ENCODE assay signal across 8 mouse cellular contexts in genomic region chr6:127767201-127767705, GRCm38 (mm10). TPM values are rescaled to one million over a fixed set of nuclear protein-coding genes. Genes with fewer than 3 reads are reported as not detected.
DNase-seq lines count a peak whose midpoint lies in the region; ATAC-seq lines count a peak whose summit lies in the region.

No protein-coding gene starts in this region.

- H3K4me2 ChIP-seq in kidney, embryonic 16.5 days (replicated peaks; ENCODE audit: low read depth, low read length): peak overlapping the region; percentile 36
- H3K4me2 ChIP-seq in embryonic facial prominence, embryonic 14.5 days (ENCODE audit: low read depth, low read length): peak overlapping the region; percentile 95
- peak overlapping the region; percentile 45 for H3K4me2 ChIP-seq in intestine, embryonic 14.5 days (ENCODE audit: low read length)
- peak overlapping the region; percentile 92 for H3K4me2 ChIP-seq in midbrain, embryonic 13.5 days (replicated peaks)

- no peak overlapping the region for H3K9ac ChIP-seq in kidney, embryonic 16.5 days (replicated peaks; ENCODE audit: low read length)
- H3K9ac ChIP-seq in embryonic facial prominence, embryonic 14.5 days (ENCODE audit: low read depth, low read length): no peak overlapping the region
- H3K9ac ChIP-seq in intestine, embryonic 14.5 days (ENCODE audit: low read length): no peak overlapping the region
- H3K9ac ChIP-seq in midbrain, embryonic 13.5 days (replicated peaks): peak overlapping the region; percentile 78

- no peaks in the 10 kb centered on the region for H3K36me3 ChIP-seq in kidney, embryonic 16.5 days (ENCODE audit: insufficient read depth, low read length)
- no peaks in the 10 kb centered on the region for H3K36me3 ChIP-seq in embryonic facial prominence, embryonic 14.5 days (ENCODE audit: control insufficient read depth, insufficient read depth, low read length)
- H3K36me3 ChIP-seq in intestine, embryonic 14.5 days (ENCODE audit: control insufficient read depth, insufficient read depth, low read length): no peaks in the 10 kb centered on the region
- H3K36me3 ChIP-seq in midbrain, embryonic 13.5 days: no peaks in the 10 kb centered on the region

- WGBS in kidney, embryonic 16.5 days: under 1% methylated on average over 18 of the region's 18 CpGs
- 1% methylated on average over 18 of the region's 18 CpGs for WGBS in embryonic facial prominence, embryonic 14.5 days
- 4% methylated on average over 18 of the region's 18 CpGs for WGBS in intestine, embryonic 14.5 days
- under 1% methylated on average over 18 of the region's 18 CpGs for WGBS in midbrain, embryonic 13.5 days

- DNase-seq in kidney, postnatal 36 days: no peak
- no peak for DNase-seq in embryonic facial prominence, embryonic 14.5 days (ENCODE audit: low spot score)
- DNase-seq in intestine, embryonic 14.5 days (ENCODE audit: low spot score): peak; percentile 57
- DNase-seq in T-cell, adult 2 months (ENCODE audit: low spot score): no peak
- no peak for DNase-seq in spleen, postnatal 4 days (ENCODE audit: low spot score in 2 of 2)
- no peak for DNase-seq in adrenal gland, postnatal 10 days

- H3K9me3 ChIP-seq in kidney, embryonic 16.5 days (ENCODE audit: low read length): no peaks in the 10 kb centered on the region
- H3K9me3 ChIP-seq in embryonic facial prominence, embryonic 14.5 days (ENCODE audit: control insufficient read depth, low read length): no peaks in the 10 kb centered on the region
- H3K9me3 ChIP-seq in intestine, embryonic 14.5 days (ENCODE audit: control insufficient read depth, low read length): no peaks in the 10 kb centered on the region
- no peaks in the 10 kb centered on the region for H3K9me3 ChIP-seq in midbrain, embryonic 13.5 days

- peak; percentile 8; the same call in 1 of the 2 replicates for ATAC-seq in kidney, embryonic 16.5 days (ENCODE audit: low FRiP score, low TSS enrichment)
- no peak for ATAC-seq in embryonic facial prominence, embryonic 14.5 days (ENCODE audit: low read depth)
- no peak for ATAC-seq in intestine, embryonic 14.5 days (replicated peaks; ENCODE audit: low FRiP score, low TSS enrichment, low read depth)
- peak; percentile 26 for ATAC-seq in midbrain, embryonic 13.5 days

- H3K27me3 ChIP-seq in kidney, embryonic 16.5 days (ENCODE audit: insufficient read depth, low read length): peaks cover 81% of the 10 kb centered on the region
- peaks cover 81% of the 10 kb centered on the region for H3K27me3 ChIP-seq in embryonic facial prominence, embryonic 14.5 days (replicated peaks; ENCODE audit: control insufficient read depth, insufficient read depth, low read length)
- H3K27me3 ChIP-seq in intestine, embryonic 14.5 days (replicated peaks; ENCODE audit: control insufficient read depth, insufficient read depth, low read length): peaks cover 76% of the 10 kb centered on the region
- peaks cover 21% of the 10 kb centered on the region; the same call in 1 of the 2 replicates for H3K27me3 ChIP-seq in midbrain, embryonic 13.5 days

- H3K4me1 ChIP-seq in kidney, embryonic 16.5 days (ENCODE audit: insufficient read depth, low read length): peaks cover 28% of the 10 kb centered on the region
- peaks cover 17% of the 10 kb centered on the region for H3K4me1 ChIP-seq in embryonic facial prominence, embryonic 14.5 days (ENCODE audit: control insufficient read depth, insufficient read depth, low read length)
- peaks cover 17% of the 10 kb centered on the region for H3K4me1 ChIP-seq in intestine, embryonic 14.5 days (replicated peaks; ENCODE audit: control insufficient read depth, insufficient read depth, low read length)
- peaks cover 50% of the 10 kb centered on the region for H3K4me1 ChIP-seq in midbrain, embryonic 13.5 days (replicated peaks)

- H3K27ac ChIP-seq in kidney, embryonic 16.5 days (ENCODE audit: low read length): no peak overlapping the region
- H3K27ac ChIP-seq in embryonic facial prominence, embryonic 14.5 days (replicated peaks; ENCODE audit: low read depth, low read length): no peak overlapping the region
- H3K27ac ChIP-seq in intestine, embryonic 14.5 days (ENCODE audit: low read depth): no peak overlapping the region
- peak overlapping the region; percentile 80 for H3K27ac ChIP-seq in midbrain, embryonic 13.5 days

- peak overlapping the region; percentile 13; the same call in 1 of the 2 replicates for H3K4me3 ChIP-seq in kidney, embryonic 16.5 days (ENCODE audit: low read length)
- H3K4me3 ChIP-seq in embryonic facial prominence, embryonic 14.5 days (ENCODE audit: low read depth, low read length): peak overlapping the region; percentile 49
- peak overlapping the region; percentile 21 for H3K4me3 ChIP-seq in intestine, embryonic 14.5 days (ENCODE audit: low read depth, low read length)
- H3K4me3 ChIP-seq in midbrain, embryonic 13.5 days (replicated peaks): peak overlapping the region; percentile 76

RNA-seq across cellular contexts. Expression of gene Prmt8, which starts 2.0 kb away (rescaled TPM):
- polyA plus RNA-seq in kidney, embryonic 16.5 days (2015; fragmentation: Nextera tagmentation; extraction: Ambion mirVana): 0.10 TPM in 1 of 2 replicates, not detected in the other
- polyA plus RNA-seq in embryonic facial prominence, embryonic 14.5 days (2014; fragmentation: Nextera tagmentation; extraction: Ambion mirVana): 1.3 and 1.7 TPM in 2 replicates
- polyA plus RNA-seq in intestine, embryonic 14.5 days (2014; fragmentation: Nextera tagmentation; extraction: Ambion mirVana): 0.19 and 0.35 TPM in 2 replicates
- polyA plus RNA-seq in midbrain, embryonic 13.5 days (2015; fragmentation: Nextera tagmentation; extraction: Ambion mirVana): 32.1 and 32.7 TPM in 2 replicates
- total RNA-seq in adrenal gland, postnatal 10 days (2021): under 1 TPM; 0.12 to 0.15 TPM

Comparison
In these comparisons a context has a peak if more than half of its experiments do, and no peak if none do; other contexts are left out.
1. ATAC-seq: peak in kidney, embryonic 16.5 days (single experiment) and midbrain, embryonic 13.5 days (single experiment); none in embryonic facial prominence, embryonic 14.5 days (single experiment) and intestine, embryonic 14.5 days (single experiment).
2. H3K4me2 ChIP-seq: peak in every context shown above with its lines; median percentile 95 in embryonic facial prominence, embryonic 14.5 days; 92 in midbrain, embryonic 13.5 days; 45 in intestine, embryonic 14.5 days; 36 in kidney, embryonic 16.5 days.
3. H3K4me3 ChIP-seq: peak in every context shown above with its lines; median percentile 76 in midbrain, embryonic 13.5 days; 49 in embryonic facial prominence, embryonic 14.5 days; 21 in intestine, embryonic 14.5 days; 13 in kidney, embryonic 16.5 days.
4. RNA of gene Prmt8, which starts 2.0 kb away (polyA plus RNA-seq): 32.1 to 32.7 TPM in midbrain, embryonic 13.5 days; 1.3 to 1.7 TPM in embryonic facial prominence, embryonic 14.5 days, 0.19 to 0.35 TPM in intestine, embryonic 14.5 days and 0.10 TPM in kidney, embryonic 16.5 days; every median in the first group is over 10 times any median in the second.